Mouse (Mus musculus) forebrain, embryonic 10.5 days (tissue): ENCODE measurements around the gene Clmp. TPM values are rescaled to one million over a fixed set of nuclear protein-coding genes. Genes with fewer than 3 reads are reported as not detected.

ENCODE experiments used
- DNase-seq: peaks from one replicate; pipeline ENCODE4 v3.0.0-alpha.2; 2017; ENCODE audit warnings: low spot score; ENCODE audit errors: extremely low spot score
- H3K27ac ChIP-seq: fragments of 300-500 bp; sonication (generic); 2 replicates; pipeline ENCODE4 v1.5.1; 2016; ENCODE audit warnings: mild to moderate bottlenecking
- H3K27me3 ChIP-seq: fragments of 300-500 bp; sonication (generic); 2 replicates; pipeline ENCODE4 v1.6.1; 2016; ENCODE audit warnings: mild to moderate bottlenecking; ENCODE audit not compliant: poor library complexity, severe bottlenecking
- H3K36me3 ChIP-seq: fragments of 300-500 bp; sonication (generic); replicated peaks from 2 replicates; pipeline ENCODE4 v1.6.1; 2016; ENCODE audit warnings: mild to moderate bottlenecking, moderate library complexity
- H3K4me1 ChIP-seq: fragments of 300-500 bp; sonication (generic); 2 replicates; pipeline ENCODE4 v1.6.1; 2016
- H3K4me3 ChIP-seq: fragments of 300-500 bp; sonication (generic); 2 replicates; pipeline ENCODE4 v1.5.1; 2016; ENCODE audit warnings: mild to moderate bottlenecking, moderate library complexity
- H3K9me3 ChIP-seq: fragments of 300-500 bp; sonication (generic); 2 replicates; pipeline ENCODE4 v1.6.1; 2016; ENCODE audit warnings: mild to moderate bottlenecking, moderate library complexity
- WGBS: fragments of 180-500 bp; shearing (Covaris S2); methylation state at CpG from one replicate; pipeline ENCODE4 v1.1.7; 2016; 5-methylcytosine and 5-hydroxymethylcytosine counted together
- polyA plus RNA-seq: library from polyadenylated mRNA; unstranded; fragments of >200 nt; fragmentation: Nextera tagmentation; extraction: Ambion mirVana; gene quantifications from 2 replicates; pipeline ENCODE4 v1.2.1, GENCODE M21; 2016

Gene Clmp
- 14.7 and 15.4 TPM in 2 replicates for polyA plus RNA-seq

- WGBS = under 1% methylated on average over 43 of the region's 53 CpGs
- H3K36me3 ChIP-seq = no peaks in the 10 kb centered on the region
- peaks cover 48% of the 10 kb centered on the region for H3K27me3 ChIP-seq
- peaks cover 29% of the 10 kb centered on the region for H3K4me1 ChIP-seq
- DNase-seq = peak; percentile 43
- peak within 1 kb of the TSS; percentile 81 for H3K4me3 ChIP-seq
- H3K27ac ChIP-seq = peak within 1 kb of the TSS; percentile 92
- H3K9me3 ChIP-seq = no peaks in the 10 kb centered on the region
These were observed at the start of gene Clmp for GRCm38 (mm10) chr9:40685801-40686420. TSS of gene Clmp (plus strand) at chr9:40685962.

- Histone ChIP-seq H3K27ac (no peak overlapping the region), H3K27me3 (peaks cover 9% of the 10 kb centered on the region), H3K9me3 (no peaks in the 10 kb centered on the region), H3K36me3 (no peaks in the 10 kb centered on the region), H3K4me3 (no peak overlapping the region), H3K4me1 (peaks cover 34% of the 10 kb centered on the region)
- WGBS = 18% methylated on average over 2 of the region's 2 CpGs
- DNase-seq = no peak
These were observed 49.7 kb upstream of the Clmp start for GRCm38 (mm10) chr9:40636054-40636453.

DNA sequence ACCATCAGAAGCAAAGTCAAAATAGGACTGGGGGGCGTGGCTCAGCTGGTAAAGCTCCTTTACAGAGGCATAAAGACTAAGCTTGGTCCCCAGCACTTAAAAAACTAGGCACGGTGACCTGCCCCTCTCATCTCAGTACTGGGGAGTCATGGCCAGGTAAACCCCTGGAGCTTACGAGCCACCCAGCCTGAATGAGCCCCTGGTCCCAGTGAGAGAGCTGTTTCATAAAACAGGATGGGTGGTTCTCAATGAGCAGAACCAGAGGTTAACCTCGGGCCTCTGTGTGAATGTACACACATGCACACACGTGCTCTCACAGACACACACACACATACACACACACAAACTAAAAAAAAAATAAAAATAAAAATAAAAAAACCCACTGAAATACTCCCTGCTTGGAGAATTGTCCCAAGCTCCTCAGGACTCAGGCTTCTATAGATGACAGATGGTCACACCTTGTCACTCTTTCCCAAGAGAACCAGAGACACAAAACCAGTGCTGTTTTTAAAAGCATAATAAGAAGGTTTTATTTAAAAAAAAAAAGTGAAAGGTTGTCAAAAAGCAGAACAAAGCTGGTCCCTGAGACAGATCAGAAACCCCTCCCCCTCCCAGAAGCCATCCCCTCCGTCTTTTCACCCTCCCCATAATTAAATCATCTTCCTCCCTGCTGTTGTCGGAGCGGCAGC lies 47.9 kb upstream of the Clmp start:
- H3K9me3 ChIP-seq = no peaks in the 10 kb centered on the region
- H3K27ac ChIP-seq = peak overlapping the region; percentile 82
- DNase-seq = no peak
- H3K36me3 ChIP-seq = no peaks in the 10 kb centered on the region
- H3K4me1 ChIP-seq = peaks cover 45% of the 10 kb centered on the region
- 25% methylated on average over 8 of the region's 8 CpGs for WGBS
- H3K4me3 ChIP-seq = peak overlapping the region; percentile 53
- peaks cover 27% of the 10 kb centered on the region for H3K27me3 ChIP-seq

- Histone ChIP-seq H3K9me3 (no peaks in the 10 kb centered on the region), H3K27ac (peak overlapping the region; percentile 82)
- WGBS = 5% methylated on average over 14 of the region's 14 CpGs
These were observed 47.2 kb upstream of the Clmp start for GRCm38 (mm10) chr9:40638394-40639049.

GRCm38 (mm10) chr9:40639536-40640187 lies 46.1 kb upstream of the Clmp start:
- Histone ChIP-seq H3K9me3 (no peaks in the 10 kb centered on the region), H3K36me3 (no peaks in the 10 kb centered on the region), H3K27me3 (peaks cover 35% of the 10 kb centered on the region), H3K4me3 (no peak overlapping the region), H3K4me1 (peaks cover 53% of the 10 kb centered on the region), H3K27ac (no peak overlapping the region)
- DNase-seq = no peak
- WGBS = 93% methylated on average over 10 of the region's 10 CpGs

More at GRCm38 (mm10) chr9:40638394-40639049, 47.2 kb upstream of the Clmp start:
- H3K36me3 ChIP-seq = no peaks in the 10 kb centered on the region
- H3K4me3 ChIP-seq = peak overlapping the region; percentile 53
- H3K27me3 ChIP-seq = peaks cover 27% of the 10 kb centered on the region
- peak; percentile 65 for DNase-seq
- peaks cover 48% of the 10 kb centered on the region for H3K4me1 ChIP-seq

GRCm38 (mm10) chr9:40641318-40641717 lies 44.4 kb upstream of the Clmp start:
- Histone ChIP-seq H3K9me3 (no peaks in the 10 kb centered on the region), H3K4me1 (peaks cover 51% of the 10 kb centered on the region), H3K27ac (no peak overlapping the region), H3K4me3 (no peak overlapping the region), H3K27me3 (peaks cover 35% of the 10 kb centered on the region), H3K36me3 (no peaks in the 10 kb centered on the region)
- DNase-seq = no peak
- 82% methylated on average over 2 of the region's 2 CpGs for WGBS

DNA sequence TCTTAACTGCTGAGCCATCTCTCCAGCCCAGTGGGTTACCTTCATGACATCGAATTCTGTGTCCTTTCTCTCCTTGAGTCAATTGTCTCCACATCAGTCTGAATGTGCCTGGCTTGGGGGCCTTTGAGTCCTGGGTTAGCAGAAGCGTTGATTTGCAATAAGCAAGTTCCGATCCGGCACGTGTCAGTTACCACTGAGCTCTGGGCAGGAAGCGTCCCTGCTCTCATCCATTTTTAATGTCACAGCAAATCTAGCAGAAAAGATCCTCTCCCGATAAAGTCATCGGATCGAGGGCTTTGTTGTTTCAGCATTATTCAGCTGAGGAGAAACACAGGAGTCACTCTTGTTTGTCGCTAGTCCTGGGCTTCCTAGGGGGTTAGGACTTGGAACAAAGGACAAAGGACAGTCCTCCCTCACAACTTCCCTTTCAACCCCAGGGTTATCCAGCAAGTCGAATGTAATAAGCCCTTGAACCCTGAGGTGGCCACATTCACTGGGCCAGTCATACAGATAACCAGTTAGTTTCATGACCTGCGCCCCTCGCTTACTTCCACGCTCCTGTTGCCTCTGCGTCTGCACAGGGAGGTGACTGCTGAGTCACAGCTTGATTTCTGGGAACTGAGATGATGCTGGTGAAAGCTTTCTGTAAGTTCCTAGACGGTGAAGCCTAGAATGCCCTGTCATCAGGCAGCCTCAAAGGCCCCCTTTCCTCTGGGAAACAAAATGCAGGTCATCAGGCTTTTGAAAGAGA lies 43.1 kb upstream of the Clmp start:
- WGBS = 13% methylated on average over 16 of the region's 16 CpGs
- no peaks in the 10 kb centered on the region for H3K36me3 ChIP-seq
- no peak overlapping the region for H3K4me3 ChIP-seq
- peaks cover 38% of the 10 kb centered on the region for H3K4me1 ChIP-seq
- peaks cover 35% of the 10 kb centered on the region for H3K27me3 ChIP-seq
- DNase-seq = no peak
- no peaks in the 10 kb centered on the region for H3K9me3 ChIP-seq
- H3K27ac ChIP-seq = peak overlapping the region; percentile 70

- Histone ChIP-seq H3K4me3 (no peak overlapping the region), H3K4me1 (peaks cover 10% of the 10 kb centered on the region), H3K27ac (no peak overlapping the region), H3K27me3 (no peaks in the 10 kb centered on the region), H3K36me3 (no peaks in the 10 kb centered on the region), H3K9me3 (no peaks in the 10 kb centered on the region)
- DNase-seq = no peak
- 87% methylated on average over 3 of the region's 3 CpGs for WGBS
These were observed 36.3 kb upstream of the Clmp start for GRCm38 (mm10) chr9:40649444-40649843.

- Histone ChIP-seq H3K9me3 (no peaks in the 10 kb centered on the region), H3K4me1 (peaks cover 10% of the 10 kb centered on the region), H3K27ac (no peak overlapping the region), H3K4me3 (no peak overlapping the region), H3K36me3 (no peaks in the 10 kb centered on the region), H3K27me3 (no peaks in the 10 kb centered on the region)
- DNase-seq = no peak
- WGBS = 76% methylated on average over 6 of the region's 6 CpGs
These were observed 35.8 kb upstream of the Clmp start for GRCm38 (mm10) chr9:40649983-40650382.

DNA sequence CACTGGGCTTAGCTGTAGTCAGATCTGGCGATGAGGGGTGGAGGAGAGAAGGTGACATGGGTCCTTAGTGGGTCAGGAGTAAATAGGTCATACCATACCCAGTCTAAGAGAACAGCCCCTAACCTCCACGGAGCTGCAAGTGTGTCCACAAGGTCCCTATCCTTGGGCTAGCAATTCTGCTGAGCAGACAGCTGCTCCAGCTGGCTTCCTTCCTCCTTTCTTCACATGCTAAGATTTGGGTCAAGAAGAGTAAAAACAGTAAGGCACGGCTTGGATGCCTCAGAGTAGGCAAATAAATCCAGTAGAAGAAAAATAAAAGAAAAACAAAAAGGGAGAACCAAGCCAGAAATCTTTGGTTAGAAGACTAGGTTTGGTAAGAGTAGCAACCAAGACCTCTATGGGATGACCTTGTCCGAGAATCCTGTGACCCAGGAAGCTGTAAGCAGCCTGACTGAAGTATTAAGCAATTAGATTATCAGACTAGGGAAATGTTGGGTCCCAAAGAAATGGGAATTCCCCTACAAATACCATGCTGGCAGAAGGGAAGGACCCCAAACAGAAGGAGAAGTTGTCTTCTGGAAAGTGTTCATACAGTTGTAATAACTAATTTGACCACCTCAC lies 34.4 kb upstream of the Clmp start:
- H3K27ac ChIP-seq = no peak overlapping the region
- H3K27me3 ChIP-seq = no peaks in the 10 kb centered on the region
- no peak for DNase-seq
- peaks cover 10% of the 10 kb centered on the region for H3K4me1 ChIP-seq
- no peaks in the 10 kb centered on the region for H3K9me3 ChIP-seq
- no peak overlapping the region for H3K4me3 ChIP-seq
- no peaks in the 10 kb centered on the region for H3K36me3 ChIP-seq
- WGBS = 90% methylated on average over 4 of the region's 4 CpGs

GRCm38 (mm10) chr9:40652757-40653156 lies 33.0 kb upstream of the Clmp start:
- H3K4me3 ChIP-seq = no peak overlapping the region
- no peaks in the 10 kb centered on the region for H3K36me3 ChIP-seq
- 51% methylated on average over 9 of the region's 9 CpGs for WGBS
- peaks cover 10% of the 10 kb centered on the region for H3K4me1 ChIP-seq
- H3K9me3 ChIP-seq = no peaks in the 10 kb centered on the region
- no peak for DNase-seq
- no peak overlapping the region for H3K27ac ChIP-seq
- no peaks in the 10 kb centered on the region for H3K27me3 ChIP-seq
